Mouse (Mus musculus): ENCODE results near the gene Adam8. TPM values are rescaled to one million over a fixed set of nuclear protein-coding genes. Genes with fewer than 3 reads are reported as not detected.

Gene Adam8
- polyA plus RNA-seq (2015; fragmentation: Nextera tagmentation; extraction: Ambion mirVana), result 2.3 and 2.8 TPM in 2 replicates

- Histone ChIP-seq H3K4me3 (no peak within 1 kb of the TSS), H3K36me3 (peaks cover 35% of the 10 kb centered on the region), H3K9ac (no peak within 1 kb of the TSS), H3K4me1 (no peaks in the 10 kb centered on the region), H3K4me2 (replicated peaks) (no peak within 1 kb of the TSS), H3K27me3 (no peaks in the 10 kb centered on the region), H3K9me3 (no peaks in the 10 kb centered on the region), H3K27ac (no peak within 1 kb of the TSS)
- ATAC-seq (ENCODE audit: low FRiP score, low read depth), result no peak
- 20% methylated on average over 7 of the region's 7 CpGs for WGBS
Measured at GRCm38 (mm10) chr7:139992406-139992805, at the start of gene Adam8. Gene Adam8, minus strand, starts transcription at chr7:139992562.

GRCm38 (mm10) chr7:140037171-140037555 lies 44.8 kb upstream of the Adam8 start:
- Histone ChIP-seq H3K4me1 (peaks cover 21% of the 10 kb centered on the region), H3K4me3 (peak overlapping the region; percentile 93), H3K36me3 (peaks cover 38% of the 10 kb centered on the region), H3K27ac (no peak overlapping the region), H3K27me3 (no peaks in the 10 kb centered on the region), H3K9ac (peak overlapping the region; percentile 91), H3K4me2 (replicated peaks) (peak overlapping the region; percentile 87), H3K9me3 (no peaks in the 10 kb centered on the region)
- WGBS, result 51% methylated on average over 3 of the region's 3 CpGs
- no peak for ATAC-seq (ENCODE audit: low FRiP score, low read depth)

GRCm38 (mm10) chr7:140036281-140037170 lies 44.2 kb upstream of the Adam8 start, which contains the start of the genes Zfp511 and Tubgcp2:
Gene Zfp511, plus strand, starts transcription at chr7:140036391.
Gene Tubgcp2, minus strand, starts transcription at chr7:140036669.
- peak within 1 kb of the TSS; percentile 91 for H3K9ac ChIP-seq
- H3K27ac ChIP-seq, result peak within 1 kb of the TSS; percentile 88
- H3K4me3 ChIP-seq, result peak within 1 kb of the TSS; percentile 93
- no peaks in the 10 kb centered on the region for H3K27me3 ChIP-seq
- H3K4me2 ChIP-seq (replicated peaks), result peak within 1 kb of the TSS; percentile 87
- WGBS, result 1% methylated on average over 69 of the region's 69 CpGs
- ATAC-seq (ENCODE audit: low FRiP score, low read depth), result peak; percentile 96
- peaks cover 21% of the 10 kb centered on the region for H3K4me1 ChIP-seq
- peaks cover 43% of the 10 kb centered on the region for H3K36me3 ChIP-seq
- no peaks in the 10 kb centered on the region for H3K9me3 ChIP-seq

GRCm38 (mm10) chr7:140035456-140035855 lies 43.1 kb upstream of the Adam8 start:
- 15% methylated on average over 7 of the region's 7 CpGs for WGBS
- peak overlapping the region; percentile 91 for H3K9ac ChIP-seq
- H3K4me3 ChIP-seq, result peak overlapping the region; percentile 93
- H3K27ac ChIP-seq, result peak overlapping the region; percentile 75; the same call in 1 of the 2 replicates
- peak overlapping the region; percentile 87 for H3K4me2 ChIP-seq (replicated peaks)
- no peaks in the 10 kb centered on the region for H3K9me3 ChIP-seq
- no peaks in the 10 kb centered on the region for H3K27me3 ChIP-seq
- peaks cover 47% of the 10 kb centered on the region for H3K36me3 ChIP-seq
- no peak for ATAC-seq (ENCODE audit: low FRiP score, low read depth)
- H3K4me1 ChIP-seq, result peaks cover 21% of the 10 kb centered on the region

GRCm38 (mm10) chr7:140033386-140033785 lies 41.0 kb upstream of the Adam8 start:
- H3K4me1 ChIP-seq, result peaks cover 21% of the 10 kb centered on the region
- no peak overlapping the region for H3K4me2 ChIP-seq (replicated peaks)
- ATAC-seq (ENCODE audit: low FRiP score, low read depth), result no peak
- no peak overlapping the region for H3K27ac ChIP-seq
- H3K36me3 ChIP-seq, result peaks cover 54% of the 10 kb centered on the region
- no peak overlapping the region for H3K4me3 ChIP-seq
- no peaks in the 10 kb centered on the region for H3K9me3 ChIP-seq
- H3K9ac ChIP-seq, result no peak overlapping the region
- no peaks in the 10 kb centered on the region for H3K27me3 ChIP-seq
- WGBS, result 97% methylated on average over 9 of the region's 9 CpGs

GRCm38 (mm10) chr7:140032366-140032765 lies 40.0 kb upstream of the Adam8 start:
- 97% methylated on average over 10 of the region's 10 CpGs for WGBS
- Histone ChIP-seq H3K36me3 (peaks cover 62% of the 10 kb centered on the region), H3K27ac (no peak overlapping the region), H3K4me2 (replicated peaks) (no peak overlapping the region), H3K4me1 (peaks cover 19% of the 10 kb centered on the region), H3K27me3 (no peaks in the 10 kb centered on the region), H3K9me3 (no peaks in the 10 kb centered on the region), H3K4me3 (no peak overlapping the region), H3K9ac (no peak overlapping the region)
- no peak for ATAC-seq (ENCODE audit: low FRiP score, low read depth)

GRCm38 (mm10) chr7:140031771-140032170 lies 39.4 kb upstream of the Adam8 start:
- no peak overlapping the region for H3K27ac ChIP-seq
- no peaks in the 10 kb centered on the region for H3K27me3 ChIP-seq
- H3K36me3 ChIP-seq, result peaks cover 62% of the 10 kb centered on the region
- no peak for ATAC-seq (ENCODE audit: low FRiP score, low read depth)
- H3K4me2 ChIP-seq (replicated peaks), result no peak overlapping the region
- no peaks in the 10 kb centered on the region for H3K9me3 ChIP-seq
- 96% methylated on average over 12 of the region's 12 CpGs for whole genome bisulfite sequencing
- H3K9ac ChIP-seq, result no peak overlapping the region
- H3K4me3 ChIP-seq, result no peak overlapping the region
- peaks cover 13% of the 10 kb centered on the region for H3K4me1 ChIP-seq

- Histone ChIP-seq H3K9ac (no peak overlapping the region), H3K4me1 (no peaks in the 10 kb centered on the region), H3K36me3 (peaks cover 46% of the 10 kb centered on the region), H3K27me3 (no peaks in the 10 kb centered on the region), H3K4me2 (replicated peaks) (no peak overlapping the region), H3K27ac (no peak overlapping the region), H3K4me3 (no peak overlapping the region), H3K9me3 (peaks cover 7% of the 10 kb centered on the region; the same call in 1 of the 2 replicates)
- 98% methylated on average over 17 of the region's 17 CpGs for WGBS
- ATAC-seq (ENCODE audit: low FRiP score, low read depth), result no peak
Measured at GRCm38 (mm10) chr7:140011336-140011735, 19.0 kb upstream of the Adam8 start.

GRCm38 (mm10) chr7:140007781-140008180 lies 15.4 kb upstream of the Adam8 start:
- Histone ChIP-seq H3K4me3 (no peak overlapping the region), H3K36me3 (peaks cover 71% of the 10 kb centered on the region), H3K27me3 (no peaks in the 10 kb centered on the region), H3K4me1 (no peaks in the 10 kb centered on the region), H3K27ac (no peak overlapping the region), H3K9ac (no peak overlapping the region), H3K9me3 (no peaks in the 10 kb centered on the region), H3K4me2 (replicated peaks) (no peak overlapping the region)
- 94% methylated on average over 9 of the region's 9 CpGs for WGBS
- no peak for ATAC-seq (ENCODE audit: low FRiP score, low read depth)

GRCm38 (mm10) chr7:140006861-140007611 lies 14.7 kb upstream of the Adam8 start:
- Histone ChIP-seq H3K4me1 (no peaks in the 10 kb centered on the region), H3K27me3 (no peaks in the 10 kb centered on the region), H3K4me3 (no peak overlapping the region), H3K9me3 (no peaks in the 10 kb centered on the region), H3K27ac (no peak overlapping the region), H3K9ac (no peak overlapping the region), H3K36me3 (peaks cover 78% of the 10 kb centered on the region), H3K4me2 (replicated peaks) (no peak overlapping the region)
- ATAC-seq (ENCODE audit: low FRiP score, low read depth), result no peak
- WGBS, result 93% methylated on average over 9 of the region's 9 CpGs

GRCm38 (mm10) chr7:140004666-140005065 lies 12.3 kb upstream of the Adam8 start:
- WGBS, result 94% methylated on average over 8 of the region's 8 CpGs
- H3K36me3 ChIP-seq, result peaks cover 84% of the 10 kb centered on the region

More at GRCm38 (mm10) chr7:140004666-140005065, 12.3 kb upstream of the Adam8 start:
- Histone ChIP-seq H3K9ac (no peak overlapping the region), H3K9me3 (no peaks in the 10 kb centered on the region), H3K4me3 (no peak overlapping the region), H3K4me1 (no peaks in the 10 kb centered on the region), H3K4me2 (replicated peaks) (no peak overlapping the region), H3K27me3 (no peaks in the 10 kb centered on the region), H3K27ac (no peak overlapping the region)
- ATAC-seq (ENCODE audit: low FRiP score, low read depth), result no peak

Data from limb, embryonic 13.5 days (tissue).